Mouse (Mus musculus) ES-Bruce4 (cell line): ENCODE measurements around the gene Clec1b.

Experiments used
- CTCF ChIP-seq: IDR thresholded peaks from one replicate; pipeline ENCODE4 v1.8.1; 2011; ENCODE audit warnings: low read depth, low read length
- POLR2A ChIP-seq: IDR thresholded peaks from one replicate; pipeline ENCODE4 v1.8.1; 2011; ENCODE audit warnings: low read length; ENCODE audit not compliant: insufficient read depth

GRCm38 (mm10) chr6:129399945-129400344 is 2.8 kb downstream of the Clec1b start:
- TF ChIP-seq CTCF (no peak), POLR2A (no peak)
